Mouse (Mus musculus): Measurements from ENCODE around the gene Timm17b. TPM values are rescaled to one million over a fixed set of nuclear protein-coding genes. Genes with fewer than 3 reads are reported as not detected.
"Not testable (repeated sequence)": the region's sequence is repeated elsewhere in the genome, so short reads cannot be mapped to it uniquely, and the experiment has no call there.

Gene Timm17b
- polyA plus RNA-seq, 1 experiment from 2014 or later, result 171 TPM

DNA sequence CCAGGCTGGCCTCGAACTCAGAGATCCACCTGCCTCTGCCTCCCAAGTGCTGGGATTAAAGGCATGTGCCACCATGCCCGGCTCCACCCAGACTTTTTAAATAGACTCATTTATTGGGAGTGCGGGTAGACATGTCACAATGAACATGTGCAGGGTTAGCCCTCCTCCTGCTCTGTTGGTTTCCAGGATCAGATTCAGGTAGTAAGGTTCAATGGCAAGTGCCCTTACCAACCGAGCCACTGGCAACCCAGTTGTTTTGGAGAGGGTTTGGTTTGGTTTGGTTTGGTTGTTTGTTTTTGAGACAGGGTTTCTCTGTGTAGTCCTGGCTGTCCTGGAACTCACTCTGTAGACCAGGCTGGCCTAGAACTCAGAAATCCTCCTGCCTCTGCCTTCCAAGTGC, 10.1 kb downstream of the Timm17b start, which contains the start of gene Gm10490:
Gene Gm10490 (plus strand): TSS at position 301 of the 400 bp plus-strand sequence.
- ATAC-seq (ENCODE audit: insufficient read depth, low FRiP score, low TSS enrichment); H3K36me3 ChIP-seq (ENCODE audit: control insufficient read depth, insufficient read depth, low read length); H3K27ac ChIP-seq (ENCODE audit: low read depth, low read length); H3K9ac ChIP-seq (ENCODE audit: low read length); H3K4me3 ChIP-seq (ENCODE audit: low read depth, low read length); H3K27me3 ChIP-seq (ENCODE audit: control insufficient read depth, insufficient read depth, low read length); H3K4me2 ChIP-seq (ENCODE audit: low read depth); H3K4me1 ChIP-seq (ENCODE audit: control insufficient read depth, insufficient read depth, low read length); H3K9me3 ChIP-seq (ENCODE audit: control insufficient read depth, low read length); DNase-seq (ENCODE audit: low spot score): not testable (repeated sequence)
- 85% methylated on average over 4 of the region's 4 CpGs for WGBS

DNA sequence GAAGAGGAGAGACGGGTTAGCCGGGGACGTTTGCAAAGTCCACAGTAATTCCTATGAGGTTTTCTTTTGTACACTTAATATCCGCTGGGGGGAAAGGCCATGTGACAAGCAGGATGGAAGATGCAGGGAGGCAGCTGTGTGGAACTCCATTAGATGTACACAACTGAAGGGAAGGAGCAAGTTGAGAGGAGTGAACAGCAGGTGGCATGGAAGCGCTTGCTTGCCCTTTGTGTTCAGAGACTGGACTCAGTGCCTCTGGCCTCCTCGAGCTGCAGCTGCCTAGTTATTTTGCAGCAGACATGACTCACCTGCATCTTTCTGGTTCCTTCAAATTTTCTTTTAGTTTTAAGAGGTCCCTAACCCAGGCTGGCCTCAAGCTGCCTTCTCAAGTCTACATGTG, 11.3 kb downstream of the Timm17b start:
- DNase-seq (ENCODE audit: low spot score), result no peak
- WGBS, result 68% methylated on average over 6 of the region's 6 CpGs
- no peak overlapping the region for H3K4me3 ChIP-seq (ENCODE audit: low read depth, low read length)
- no peak overlapping the region for H3K27ac ChIP-seq (ENCODE audit: low read depth, low read length)
- ATAC-seq (ENCODE audit: insufficient read depth, low FRiP score, low TSS enrichment), result no peak
- no peaks in the 10 kb centered on the region; the same call in 1 of the 2 replicates for H3K36me3 ChIP-seq (ENCODE audit: control insufficient read depth, insufficient read depth, low read length)
- H3K4me2 ChIP-seq (ENCODE audit: low read depth), result no peak overlapping the region
- no peaks in the 10 kb centered on the region for H3K9me3 ChIP-seq (ENCODE audit: control insufficient read depth, low read length)
- no peak overlapping the region for H3K9ac ChIP-seq (ENCODE audit: low read length)
- H3K27me3 ChIP-seq (ENCODE audit: control insufficient read depth, insufficient read depth, low read length), result no peaks in the 10 kb centered on the region
- no peaks in the 10 kb centered on the region for H3K4me1 ChIP-seq (ENCODE audit: control insufficient read depth, insufficient read depth, low read length)

DNA sequence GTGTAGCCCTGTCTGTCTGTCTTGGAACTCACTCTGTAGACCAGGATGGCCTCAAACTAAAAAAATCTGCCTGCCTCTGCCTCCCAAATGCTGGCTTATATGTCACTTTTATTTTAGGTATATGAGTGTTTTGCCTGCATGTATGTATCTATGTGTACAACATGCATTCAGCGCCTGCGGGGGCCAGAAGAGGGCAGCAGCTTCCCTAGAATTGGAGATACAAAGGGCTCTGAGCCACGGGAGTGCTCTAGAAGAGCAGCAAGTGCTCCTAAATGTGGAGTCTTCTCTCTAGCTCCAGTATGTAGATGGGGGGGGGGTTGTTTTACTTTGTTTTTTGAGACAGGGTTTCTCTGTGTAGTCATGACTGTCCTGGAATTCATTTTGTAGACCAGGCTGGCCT, 16.5 kb downstream of the Timm17b start:
- H3K27ac ChIP-seq (ENCODE audit: low read depth, low read length); ATAC-seq (ENCODE audit: insufficient read depth, low FRiP score, low TSS enrichment); H3K36me3 ChIP-seq (ENCODE audit: control insufficient read depth, insufficient read depth, low read length); H3K4me2 ChIP-seq (ENCODE audit: low read depth); H3K9me3 ChIP-seq (ENCODE audit: control insufficient read depth, low read length); H3K4me3 ChIP-seq (ENCODE audit: low read depth, low read length); H3K4me1 ChIP-seq (ENCODE audit: control insufficient read depth, insufficient read depth, low read length); H3K27me3 ChIP-seq (ENCODE audit: control insufficient read depth, insufficient read depth, low read length); H3K9ac ChIP-seq (ENCODE audit: low read length); DNase-seq (ENCODE audit: low spot score): not testable (repeated sequence)
- 18% methylated on average over 3 of the region's 3 CpGs for WGBS

DNA sequence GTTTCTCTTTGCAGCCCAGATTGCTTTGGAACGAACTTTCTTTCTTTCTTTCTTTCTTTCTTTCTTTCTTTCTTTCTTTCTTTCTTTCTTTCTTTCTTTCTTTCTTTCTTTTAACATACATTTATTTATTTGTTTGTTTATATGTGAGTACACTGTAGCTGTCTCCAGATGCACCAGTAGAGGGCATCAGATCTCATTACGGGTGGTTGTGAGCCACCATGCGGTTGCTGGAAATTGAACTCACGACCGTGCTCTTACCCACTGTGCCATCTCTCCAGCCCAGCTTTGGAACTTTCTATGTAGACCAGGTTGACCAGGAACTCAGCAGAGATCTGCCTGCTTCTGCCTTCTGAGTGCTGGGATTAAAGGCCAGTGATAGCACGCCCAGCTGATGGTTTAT, 18.8 kb downstream of the Timm17b start:
- not testable (repeated sequence) for H3K4me1 ChIP-seq (ENCODE audit: control insufficient read depth, insufficient read depth, low read length); H3K4me2 ChIP-seq (ENCODE audit: low read depth); H3K36me3 ChIP-seq (ENCODE audit: control insufficient read depth, insufficient read depth, low read length); H3K4me3 ChIP-seq (ENCODE audit: low read depth, low read length); ATAC-seq (ENCODE audit: insufficient read depth, low FRiP score, low TSS enrichment); H3K9me3 ChIP-seq (ENCODE audit: control insufficient read depth, low read length); DNase-seq (ENCODE audit: low spot score); H3K27ac ChIP-seq (ENCODE audit: low read depth, low read length); H3K9ac ChIP-seq (ENCODE audit: low read length)
- H3K27me3 ChIP-seq (ENCODE audit: control insufficient read depth, insufficient read depth, low read length), result peaks cover 16% of the 10 kb centered on the region
- WGBS, result 71% methylated on average over 6 of the region's 6 CpGs

DNA sequence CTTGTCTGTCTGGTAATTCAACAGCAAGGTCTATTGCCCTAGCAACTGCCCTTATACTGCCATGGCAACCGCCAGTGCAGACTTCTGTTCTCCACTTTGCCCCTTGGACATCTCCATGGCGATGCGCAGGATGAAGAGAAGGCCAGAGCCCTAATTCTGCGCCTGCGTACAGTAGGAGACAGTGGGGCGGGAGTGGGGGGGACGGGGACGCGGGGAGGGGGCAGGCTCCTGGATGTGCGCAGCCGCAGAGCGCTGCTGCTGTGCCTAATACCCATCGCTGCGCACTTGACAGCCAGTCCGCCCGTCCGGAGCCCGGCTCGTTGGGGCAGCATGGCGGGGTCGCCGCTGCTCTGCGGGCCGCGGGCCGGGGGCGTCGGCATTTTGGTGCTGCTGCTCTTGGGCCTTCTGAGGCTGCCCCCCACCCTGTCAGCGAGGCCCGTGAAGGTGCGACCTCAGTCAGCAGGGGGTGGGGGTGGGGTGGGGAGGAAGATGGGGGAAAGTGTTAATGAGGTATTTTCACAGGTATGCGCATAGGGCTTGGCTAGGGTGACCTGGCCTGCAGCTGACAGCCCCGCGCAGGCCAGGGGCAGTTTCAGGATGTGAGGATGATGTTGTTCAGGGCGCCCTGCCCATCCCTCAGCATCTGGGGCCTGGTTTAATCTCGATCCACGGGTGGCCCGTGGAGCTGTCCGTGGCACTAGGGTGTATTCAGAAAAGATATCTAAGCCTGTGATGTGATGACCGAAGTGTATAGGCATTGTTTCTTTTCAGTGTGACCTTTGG, 20.6 kb downstream of the Timm17b start, which contains the start of gene Pcsk1n:
Gene Pcsk1n (plus strand): TSS at position 222 of the 783 bp plus-strand sequence.
- Histone ChIP-seq H3K27me3 (ENCODE audit: control insufficient read depth, insufficient read depth, low read length) (peaks cover 30% of the 10 kb centered on the region), H3K4me2 (ENCODE audit: low read depth) (peak within 1 kb of the TSS; percentile 47), H3K9me3 (ENCODE audit: control insufficient read depth, low read length) (no peaks in the 10 kb centered on the region), H3K4me3 (ENCODE audit: low read depth, low read length) (peak within 1 kb of the TSS; percentile 31), H3K4me1 (ENCODE audit: control insufficient read depth, insufficient read depth, low read length) (no peaks in the 10 kb centered on the region), H3K27ac (ENCODE audit: low read depth, low read length) (peak within 1 kb of the TSS; percentile 44; the same call in 1 of the 2 replicates), H3K36me3 (ENCODE audit: control insufficient read depth, insufficient read depth, low read length) (no peaks in the 10 kb centered on the region), H3K9ac (ENCODE audit: low read length) (peak within 1 kb of the TSS; percentile 37)
- peak; percentile 79 for DNase-seq (ENCODE audit: low spot score)
- ATAC-seq (ENCODE audit: insufficient read depth, low FRiP score, low TSS enrichment), result peak; percentile 81
- 21% methylated on average over 26 of the region's 40 CpGs for WGBS

DNA sequence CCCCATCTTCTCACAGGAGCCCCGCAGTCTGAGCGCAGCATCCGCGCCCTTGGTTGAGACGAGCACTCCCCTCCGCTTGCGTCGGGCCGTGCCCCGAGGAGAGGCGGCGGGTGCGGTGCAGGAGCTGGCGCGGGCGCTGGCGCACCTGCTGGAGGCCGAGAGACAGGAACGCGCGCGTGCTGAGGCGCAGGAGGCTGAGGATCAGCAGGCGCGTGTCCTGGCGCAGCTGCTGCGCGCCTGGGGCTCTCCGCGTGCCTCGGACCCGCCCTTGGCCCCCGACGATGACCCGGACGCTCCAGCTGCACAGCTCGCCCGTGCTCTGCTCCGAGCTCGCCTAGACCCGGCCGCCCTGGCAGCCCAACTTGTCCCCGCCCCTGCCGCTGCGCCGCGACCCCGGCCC, 22.9 kb downstream of the Timm17b start:
- ATAC-seq (ENCODE audit: insufficient read depth, low FRiP score, low TSS enrichment) (peak; percentile 15), DNase-seq (ENCODE audit: low spot score) (peak; percentile 25)
- 10% methylated on average over 38 of the region's 48 CpGs for WGBS
- Histone ChIP-seq H3K9me3 (ENCODE audit: control insufficient read depth, low read length) (no peaks in the 10 kb centered on the region), H3K36me3 (ENCODE audit: control insufficient read depth, insufficient read depth, low read length) (no peaks in the 10 kb centered on the region), H3K27me3 (ENCODE audit: control insufficient read depth, insufficient read depth, low read length) (peaks cover 41% of the 10 kb centered on the region), H3K9ac (ENCODE audit: low read length) (peak overlapping the region; percentile 32; the same call in 1 of the 2 replicates), H3K4me1 (ENCODE audit: control insufficient read depth, insufficient read depth, low read length) (no peaks in the 10 kb centered on the region), H3K4me2 (ENCODE audit: low read depth) (peak overlapping the region; percentile 47), H3K27ac (ENCODE audit: low read depth, low read length) (no peak overlapping the region), H3K4me3 (ENCODE audit: low read depth, low read length) (peak overlapping the region; percentile 27)

DNA sequence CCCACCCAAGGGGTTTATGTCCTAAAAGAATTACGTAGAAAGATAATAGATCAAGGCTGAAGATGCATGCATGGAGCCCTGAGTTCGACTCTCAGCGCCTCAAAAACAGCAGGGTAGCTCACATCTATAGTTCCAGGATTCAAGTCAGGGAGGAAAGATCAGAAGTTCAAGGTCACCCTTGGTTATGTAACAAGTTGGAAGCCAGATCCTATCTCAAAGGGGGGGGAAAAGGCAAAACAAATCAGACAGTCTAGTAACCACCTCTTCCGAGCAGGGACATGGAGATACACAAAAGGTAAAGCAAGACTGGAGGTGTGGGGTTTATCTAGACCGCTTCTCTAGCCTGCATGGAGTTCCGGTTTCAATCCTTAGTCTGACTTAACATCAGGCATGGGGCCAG, 27.1 kb downstream of the Timm17b start:
- Histone ChIP-seq H3K27me3 (ENCODE audit: control insufficient read depth, insufficient read depth, low read length) (peaks cover 51% of the 10 kb centered on the region), H3K4me2 (ENCODE audit: low read depth) (no peak overlapping the region), H3K27ac (ENCODE audit: low read depth, low read length) (no peak overlapping the region), H3K36me3 (ENCODE audit: control insufficient read depth, insufficient read depth, low read length) (no peaks in the 10 kb centered on the region; the same call in 1 of the 2 replicates), H3K9me3 (ENCODE audit: control insufficient read depth, low read length) (no peaks in the 10 kb centered on the region; the same call in 1 of the 2 replicates), H3K4me1 (ENCODE audit: control insufficient read depth, insufficient read depth, low read length) (no peaks in the 10 kb centered on the region), H3K9ac (ENCODE audit: low read length) (no peak overlapping the region), H3K4me3 (ENCODE audit: low read depth, low read length) (no peak overlapping the region)
- WGBS, result 70% methylated on average over 6 of the region's 6 CpGs
- no peak for ATAC-seq (ENCODE audit: insufficient read depth, low FRiP score, low TSS enrichment)
- DNase-seq (ENCODE audit: low spot score), result no peak

DNA sequence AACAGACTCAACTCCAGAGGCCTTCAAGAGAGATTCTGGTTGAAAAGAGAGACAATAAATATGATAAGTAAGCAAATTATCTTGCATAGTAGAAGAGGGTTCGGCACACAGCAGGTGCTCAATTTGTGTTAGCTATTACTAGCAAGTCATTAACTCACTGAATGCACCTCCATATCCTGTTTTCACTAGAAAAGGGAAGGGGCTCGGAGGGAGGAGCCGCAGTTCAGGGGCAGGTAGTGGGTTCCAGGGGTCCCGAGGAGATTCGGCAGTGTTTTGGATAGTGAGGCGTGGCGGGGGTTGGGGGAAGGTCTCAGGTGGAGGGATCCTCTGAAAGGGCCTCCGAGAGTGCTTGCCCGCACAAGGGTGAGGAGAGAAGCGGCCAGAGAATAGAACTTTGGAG, 28.0 kb downstream of the Timm17b start:
- 25% methylated on average over 10 of the region's 10 CpGs for WGBS
- H3K9ac ChIP-seq (ENCODE audit: low read length), result no peak overlapping the region
- H3K9me3 ChIP-seq (ENCODE audit: control insufficient read depth, low read length), result no peaks in the 10 kb centered on the region; the same call in 1 of the 2 replicates
- no peak overlapping the region for H3K4me3 ChIP-seq (ENCODE audit: low read depth, low read length)
- no peak for ATAC-seq (ENCODE audit: insufficient read depth, low FRiP score, low TSS enrichment)
- DNase-seq (ENCODE audit: low spot score), result no peak
- H3K27ac ChIP-seq (ENCODE audit: low read depth, low read length), result no peak overlapping the region
- H3K36me3 ChIP-seq (ENCODE audit: control insufficient read depth, insufficient read depth, low read length), result no peaks in the 10 kb centered on the region; the same call in 1 of the 2 replicates
- no peak overlapping the region for H3K4me2 ChIP-seq (ENCODE audit: low read depth)
- peaks cover 44% of the 10 kb centered on the region for H3K27me3 ChIP-seq (ENCODE audit: control insufficient read depth, insufficient read depth, low read length)
- H3K4me1 ChIP-seq (ENCODE audit: control insufficient read depth, insufficient read depth, low read length), result no peaks in the 10 kb centered on the region

Measured in neural tube, embryonic 11.5 days (tissue).